ENCODE assay signal across 26 mouse cellular contexts in genomic region chrX:73854326-73855086, GRCm38 (mm10). TPM values are rescaled to one million over a fixed set of nuclear protein-coding genes. Genes with fewer than 3 reads are reported as not detected.
DNase-seq lines count a peak whose midpoint lies in the region; ATAC-seq and TF ChIP-seq lines count a peak whose summit lies in the region.
"Had no signal": no experiment of that assay in that cellular context is flagged by ENCODE, and none has a peak within 500 bp of the region (broad histone marks: within the 10 kb centered on the region; RNA-seq: fewer than 3 reads in every experiment).

No protein-coding gene starts in this region.

- no peak overlapping the region for H3K4me2 ChIP-seq in hindbrain, embryonic 15.5 days
- H3K4me2 ChIP-seq in hindbrain, postnatal 0 days (ENCODE audit: low read depth, low read length), result no peak overlapping the region
- H3K4me2 ChIP-seq: heart, embryonic 12.5 days; hindbrain, embryonic 12.5 days; midbrain, embryonic 11.5 days; neural tube, embryonic 12.5 days had no signal

- no peak for TF ChIP-seq CTCF in hindbrain, postnatal 0 days (IDR thresholded peaks at IDR 0.05; ENCODE audit: low read depth)

- no peaks in the 10 kb centered on the region for H3K9me3 ChIP-seq in hindbrain, embryonic 15.5 days
- no peaks in the 10 kb centered on the region for H3K9me3 ChIP-seq in hindbrain, postnatal 0 days (ENCODE audit: low read length)
- H3K9me3 ChIP-seq: embryonic facial prominence, embryonic 10.5 days; heart, embryonic 12.5 days; hindbrain, embryonic 12.5 days; limb, embryonic 10.5 days; neural tube, embryonic 12.5 days had no signal

- WGBS in hindbrain, embryonic 15.5 days, result 84% methylated on average over 8 of the region's 9 CpGs
- WGBS in hindbrain, postnatal 0 days, result 79% methylated on average over 8 of the region's 9 CpGs

- H3K9ac ChIP-seq in hindbrain, embryonic 15.5 days, result no peak overlapping the region
- no peak overlapping the region for H3K9ac ChIP-seq in hindbrain, postnatal 0 days (replicated peaks; ENCODE audit: low read length)
- H3K9ac ChIP-seq: heart, embryonic 12.5 days; hindbrain, embryonic 12.5 days; neural tube, embryonic 12.5 days had no signal

- no peak overlapping the region for H3K4me3 ChIP-seq in hindbrain, embryonic 15.5 days
- no peak overlapping the region for H3K4me3 ChIP-seq in hindbrain, postnatal 0 days (ENCODE audit: low read length)
- H3K4me3 ChIP-seq: embryonic facial prominence, embryonic 10.5 days; heart, embryonic 12.5 days; hindbrain, embryonic 12.5 days; left cerebral cortex, adult 2 months; limb, embryonic 10.5 days; neural tube, embryonic 12.5 days had no signal

- ATAC-seq in cerebellum, adult (ENCODE audit: insufficient number of reproducible peaks, low FRiP score, low TSS enrichment), result peak; percentile 61; the same call in 1 of the 2 replicates
- ATAC-seq in hindbrain, embryonic 15.5 days (ENCODE audit: low FRiP score, low read depth), result 0 out of 2 replicates have a peak, but pooled peaks have one; percentile 33
- no peak for ATAC-seq in hindbrain, postnatal 0 days
- ATAC-seq: inflammation-experienced regulatory T-cells, adult 6 months had no signal

- DNase-seq in cerebellum, postnatal 4 days (ENCODE audit: low spot score in 2 of 2), result no peak
- no peak for DNase-seq in hindbrain, postnatal 0 days (ENCODE audit: low spot score)
- peak; percentile 52 for DNase-seq in cerebellum, adult 8-10 months
- peak; percentile 45 to 47 for DNase-seq in cerebellum, postnatal 36 days
- no peak for DNase-seq in adrenal gland, adult 8-10 months
- no peak for DNase-seq in right cerebral cortex, postnatal 14 days
- DNase-seq: adrenal gland, postnatal 14 days; kidney, adult 18-20 months; kidney, postnatal 4 days; layer of hippocampus, adult 9-11 months; right cerebral cortex, postnatal 25 days; spleen, adult 18-20 months had no signal

- peaks cover 9% of the 10 kb centered on the region; the same call in 1 of the 2 replicates for H3K36me3 ChIP-seq in hindbrain, embryonic 15.5 days
- H3K36me3 ChIP-seq in hindbrain, postnatal 0 days (ENCODE audit: insufficient read depth, low read length), result no peaks in the 10 kb centered on the region
- H3K36me3 ChIP-seq: embryonic facial prominence, embryonic 10.5 days; heart, embryonic 12.5 days; limb, embryonic 10.5 days; neural tube, embryonic 12.5 days had no signal

- H3K27me3 ChIP-seq in hindbrain, embryonic 15.5 days, result no peaks in the 10 kb centered on the region
- no peaks in the 10 kb centered on the region for H3K27me3 ChIP-seq in hindbrain, postnatal 0 days (ENCODE audit: insufficient read depth, low read length)
- H3K27me3 ChIP-seq: hindbrain, embryonic 12.5 days; neural tube, embryonic 12.5 days had no signal

- H3K27ac ChIP-seq in hindbrain, embryonic 15.5 days (replicated peaks), result no peak overlapping the region
- H3K27ac ChIP-seq in hindbrain, postnatal 0 days, result no peak overlapping the region
- H3K27ac ChIP-seq: embryonic facial prominence, embryonic 10.5 days; hindbrain, embryonic 12.5 days; left cerebral cortex, adult 2 months; limb, embryonic 10.5 days; neural tube, embryonic 12.5 days had no signal

- no peaks in the 10 kb centered on the region for H3K4me1 ChIP-seq in hindbrain, embryonic 15.5 days (replicated peaks)
- H3K4me1 ChIP-seq in hindbrain, postnatal 0 days (ENCODE audit: insufficient read depth, low read length), result no peaks in the 10 kb centered on the region
- H3K4me1 ChIP-seq: embryonic facial prominence, embryonic 10.5 days; heart, embryonic 12.5 days; hindbrain, embryonic 12.5 days; limb, embryonic 10.5 days; neural tube, embryonic 12.5 days had no signal

RNA-seq across cellular contexts. Expression of gene Pdzd4, which starts 29.7 kb away (rescaled TPM):
- 4.5 and 4.7 TPM in 2 replicates for polyA plus RNA-seq in hindbrain, embryonic 15.5 days (2015; fragmentation: Nextera tagmentation; extraction: Ambion mirVana)
- 137 and 159 TPM in 2 replicates for total RNA-seq in hindbrain, postnatal 0 days (2014; rRNA removed)
- 3.4 and 3.5 TPM in 2 replicates for polyA plus RNA-seq in hindbrain, postnatal 0 days (2015; fragmentation: Nextera tagmentation; extraction: Ambion mirVana)
- total RNA-seq in adrenal gland, adult 8-10 months (2022), result 1 to 10 TPM; 4.4 to 8.1 (median 6.4) TPM

RNA-seq across cellular contexts. Expression of gene Avpr2, which starts 37.4 kb away (rescaled TPM):
- polyA plus RNA-seq in hindbrain, embryonic 15.5 days (2015; fragmentation: Nextera tagmentation; extraction: Ambion mirVana), result 0.17 and 0.18 TPM in 2 replicates
- total RNA-seq in hindbrain, postnatal 0 days (2014; rRNA removed), result not detected in 2 replicates
- polyA plus RNA-seq in hindbrain, postnatal 0 days (2015; fragmentation: Nextera tagmentation; extraction: Ambion mirVana), result not detected in 2 replicates
- total RNA-seq in adrenal gland, adult 8-10 months (2022), result not detected
- total RNA-seq: adrenal gland, postnatal 14 days; gastrocnemius, adult 8-10 months; granulocyte monocyte progenitor cell, adult 5-6 weeks; heart, postnatal 14 days; left cerebral cortex, adult 2 months; liver, adult 2 months had no signal
- polyA plus RNA-seq: heart, embryonic 12.5 days; liver, adult 2 months; midbrain, embryonic 11.5 days had no signal

RNA-seq across cellular contexts. Expression of gene L1cam, which starts 41.4 kb away (rescaled TPM):
- 85.5 and 126 TPM in 2 replicates for polyA plus RNA-seq in hindbrain, embryonic 15.5 days (2015; fragmentation: Nextera tagmentation; extraction: Ambion mirVana)
- 237 and 269 TPM in 2 replicates for total RNA-seq in hindbrain, postnatal 0 days (2014; rRNA removed)
- polyA plus RNA-seq in hindbrain, postnatal 0 days (2015; fragmentation: Nextera tagmentation; extraction: Ambion mirVana), result 57.4 and 73.8 TPM in 2 replicates
- total RNA-seq in adrenal gland, adult 8-10 months (2022), result 10 to 100 TPM; 10.1 to 25.3 (median 16.7) TPM

Comparison
In these comparisons a context has a peak if more than half of its experiments do, and no peak if none do; other contexts are left out.
1. DNase-seq: peak in cerebellum, adult 8-10 months (single experiment) and cerebellum, postnatal 36 days (2 of 2); none in cerebellum, postnatal 4 days (0 of 2), hindbrain, postnatal 0 days (single experiment), adrenal gland, adult 8-10 months (single experiment) and right cerebral cortex, postnatal 14 days (single experiment).
2. RNA of gene Pdzd4, which starts 29.7 kb away (total RNA-seq): 137 to 159 TPM in hindbrain, postnatal 0 days; 4.4 to 8.1 TPM in adrenal gland, adult 8-10 months; every median in the first group is over 10 times any median in the second.